In genomic region chr17:15518186-15518585, GRCm38 (mm10) we compare ENCODE assay signal across 21 mouse cellular contexts. TPM values are rescaled to one million over a fixed set of nuclear protein-coding genes. Genes with fewer than 3 reads are reported as not detected.
DNase-seq lines count a peak whose midpoint lies in the region; ATAC-seq and TF ChIP-seq lines count a peak whose summit lies in the region.
"Had no signal": no experiment of that assay in that cellular context is flagged by ENCODE, and none has a peak within 500 bp of the region (broad histone marks: within the 10 kb centered on the region; RNA-seq: fewer than 3 reads in every experiment).

No protein-coding gene starts in this region.

- H3K4me3 ChIP-seq in kidney, postnatal 0 days (replicated peaks; ENCODE audit: low read depth, low read length), result no peak overlapping the region
- H3K4me3 ChIP-seq: embryonic facial prominence, embryonic 15.5 days; erythroblast, embryonic 14.5 days; forebrain, embryonic 10.5 days; forebrain, embryonic 15.5 days; heart, embryonic 15.5 days had no signal

- no peak overlapping the region for H3K4me2 ChIP-seq in kidney, postnatal 0 days (ENCODE audit: low read length)
- H3K4me2 ChIP-seq: embryonic facial prominence, embryonic 15.5 days; forebrain, embryonic 15.5 days; heart, embryonic 11.5 days; heart, embryonic 15.5 days had no signal

- no peaks in the 10 kb centered on the region for H3K4me1 ChIP-seq in kidney, postnatal 0 days (replicated peaks; ENCODE audit: insufficient read depth, low read length)
- H3K4me1 ChIP-seq: embryonic facial prominence, embryonic 15.5 days; forebrain, embryonic 10.5 days; forebrain, embryonic 15.5 days; heart, embryonic 15.5 days had no signal

- 92% methylated on average over 5 of the region's 5 CpGs for WGBS in kidney, postnatal 0 days

- H3K27ac ChIP-seq in kidney, postnatal 0 days, result no peak overlapping the region
- H3K27ac ChIP-seq: embryonic facial prominence, embryonic 15.5 days; forebrain, embryonic 10.5 days; forebrain, embryonic 15.5 days; heart, embryonic 15.5 days had no signal

- TF ChIP-seq CTCF in kidney, postnatal 0 days (IDR thresholded peaks at IDR 0.05; ENCODE audit: low read depth), result peak; percentile 25; the same call in 1 of the 2 replicates

- H3K9me3 ChIP-seq in kidney, postnatal 0 days (replicated peaks; ENCODE audit: low read length), result no peaks in the 10 kb centered on the region
- H3K9me3 ChIP-seq: embryonic facial prominence, embryonic 15.5 days; forebrain, embryonic 10.5 days; forebrain, embryonic 15.5 days; heart, embryonic 15.5 days had no signal

- H3K9ac ChIP-seq in kidney, postnatal 0 days (ENCODE audit: low read depth, low read length), result no peak overlapping the region
- H3K9ac ChIP-seq: embryonic facial prominence, embryonic 15.5 days; forebrain, embryonic 15.5 days; heart, embryonic 15.5 days had no signal

- DNase-seq in heart, adult 11 months, result peak; percentile 16
- DNase-seq in heart, adult 9 months (ENCODE audit: low spot score in 2 of 2), result no peak
- DNase-seq in kidney, postnatal 0 days (ENCODE audit: low spot score), result no peak
- DNase-seq in kidney, postnatal 14 days, result no peak
- DNase-seq in CD4-positive, CD25-positive, alpha-beta regulatory T cell, adult 2 months (ENCODE audit: low read depth, low spot score), result peak; percentile 18
- DNase-seq in induced T-regulatory cell, adult 2 months (ENCODE audit: low read depth), result peak; percentile 28
- no peak for DNase-seq in lung, adult 18-20 months
- DNase-seq in gastrocnemius, postnatal 4 days (ENCODE audit: low spot score in 2 of 2), result no peak
- DNase-seq: adrenal gland, adult 8-10 months; adrenal gland, postnatal 36 days; cerebellum, adult 2 months; cerebellum, postnatal 14 days; embryo, embryonic 11 days; gastrocnemius, postnatal 14 days had no signal

- H3K36me3 ChIP-seq in kidney, postnatal 0 days (ENCODE audit: insufficient read depth, low read length), result peaks cover 54% of the 10 kb centered on the region

- no peaks in the 10 kb centered on the region for H3K27me3 ChIP-seq in kidney, postnatal 0 days (ENCODE audit: insufficient read depth, low read length)
- H3K27me3 ChIP-seq: embryonic facial prominence, embryonic 15.5 days; forebrain, embryonic 15.5 days; heart, embryonic 15.5 days had no signal

- ATAC-seq in kidney, postnatal 0 days (replicated peaks; ENCODE audit: low FRiP score, low read depth), result no peak
- ATAC-seq: forebrain, embryonic 15.5 days; intestine, postnatal 0 days had no signal

RNA-seq across cellular contexts. Expression of gene Pdcd2, which starts 8.9 kb away (rescaled TPM):
- polyA plus RNA-seq in kidney, postnatal 0 days (2015; fragmentation: Nextera tagmentation; extraction: Ambion mirVana), result 49.5 and 57.5 TPM in 2 replicates
- 10 to 100 TPM; 18.5 to 25.8 TPM for total RNA-seq in gastrocnemius, postnatal 4 days (2021)

RNA-seq across cellular contexts. Expression of gene Tbp, which starts 18.5 kb away (rescaled TPM):
- 39.7 and 41.0 TPM in 2 replicates for polyA plus RNA-seq in kidney, postnatal 0 days (2015; fragmentation: Nextera tagmentation; extraction: Ambion mirVana)
- 10 to 100 TPM; 16.6 to 17.8 TPM for total RNA-seq in gastrocnemius, postnatal 4 days (2021)

RNA-seq across cellular contexts. Expression of gene Psmb1, which starts 18.6 kb away (rescaled TPM):
- 296 and 318 TPM in 2 replicates for polyA plus RNA-seq in kidney, postnatal 0 days (2015; fragmentation: Nextera tagmentation; extraction: Ambion mirVana)
- 100 to 1,000 TPM; 156 TPM for total RNA-seq in gastrocnemius, postnatal 4 days (2021)

RNA-seq across cellular contexts. Expression of gene Prdm9, which starts 46.0 kb away (rescaled TPM):
- 1.8 and 1.9 TPM in 2 replicates for polyA plus RNA-seq in kidney, postnatal 0 days (2015; fragmentation: Nextera tagmentation; extraction: Ambion mirVana)
- 1 to 10 TPM; 3.5 to 5.0 TPM for total RNA-seq in gastrocnemius, postnatal 4 days (2021)
- polyA plus RNA-seq: erythroblast, embryonic 14.5 days had no signal

Comparison
In these comparisons a context has a peak if more than half of its experiments do, and no peak if none do; other contexts are left out.
1. DNase-seq: peak in heart, adult 11 months (single experiment), CD4-positive, CD25-positive, alpha-beta regulatory T cell, adult 2 months (single experiment) and induced T-regulatory cell, adult 2 months (single experiment); none in heart, adult 9 months (0 of 2), kidney, postnatal 0 days (single experiment), kidney, postnatal 14 days (single experiment), lung, adult 18-20 months (0 of 2) and gastrocnemius, postnatal 4 days (0 of 2).